9 mouse cellular contexts compared by ENCODE assay signal in genomic region chr3:27371276-27371621, GRCm38 (mm10). TPM values are rescaled to one million over a fixed set of nuclear protein-coding genes. Genes with fewer than 3 reads are reported as not detected.
DNase-seq lines count a peak whose midpoint lies in the region; ATAC-seq and TF ChIP-seq lines count a peak whose summit lies in the region.
"Had no signal": no experiment of that assay in that cellular context is flagged by ENCODE, and none has a peak within 500 bp of the region (broad histone marks: within the 10 kb centered on the region; RNA-seq: fewer than 3 reads in every experiment).

Gene Ghsr, plus strand, starts transcription at chr3:27371351.

- peak within 1 kb of the TSS; percentile 34 for H3K4me3 ChIP-seq in heart, embryonic 13.5 days
- H3K4me3 ChIP-seq in ES-Bruce4 (ENCODE audit: low read depth, low read length) = peak within 1 kb of the TSS; percentile 45
- peak within 1 kb of the TSS; percentile 48 for H3K4me3 ChIP-seq in forebrain, embryonic 16.5 days (replicated peaks; ENCODE audit: low read length)
- peak within 1 kb of the TSS; percentile 47 for H3K4me3 ChIP-seq in midbrain, embryonic 13.5 days (replicated peaks)

- H3K4me2 ChIP-seq in heart, embryonic 13.5 days = peak within 1 kb of the TSS; percentile 57
- peak within 1 kb of the TSS; percentile 94 for H3K4me2 ChIP-seq in forebrain, embryonic 16.5 days (ENCODE audit: low read length)
- H3K4me2 ChIP-seq in midbrain, embryonic 13.5 days (replicated peaks) = peak within 1 kb of the TSS; percentile 92

- intact Hi-C loops in heart, postnatal 10 days (cut with DNase I) = no loop called here

- TF ChIP-seq EP300 in ES-Bruce4 (IDR thresholded peaks at IDR 0.05; ENCODE audit: insufficient read depth, low read depth, low read length) = no peak

- no peaks in the 10 kb centered on the region for H3K36me3 ChIP-seq in heart, embryonic 13.5 days
- no peaks in the 10 kb centered on the region for H3K36me3 ChIP-seq in ES-Bruce4 (ENCODE audit: control insufficient read depth, insufficient read depth, low read length, poor library complexity, severe bottlenecking)
- H3K36me3 ChIP-seq in forebrain, embryonic 16.5 days (ENCODE audit: control insufficient read depth, insufficient read depth) = no peaks in the 10 kb centered on the region
- H3K36me3 ChIP-seq in midbrain, embryonic 13.5 days = no peaks in the 10 kb centered on the region

- WGBS in heart, embryonic 13.5 days = under 1% methylated on average over 15 of the region's 19 CpGs
- WGBS in forebrain, embryonic 16.5 days = 1% methylated on average over 18 of the region's 19 CpGs
- under 1% methylated on average over 19 of the region's 19 CpGs for WGBS in midbrain, embryonic 13.5 days

- peaks cover 11% of the 10 kb centered on the region for H3K4me1 ChIP-seq in heart, embryonic 13.5 days
- no peaks in the 10 kb centered on the region for H3K4me1 ChIP-seq in ES-Bruce4 (ENCODE audit: control insufficient read depth, insufficient read depth, low read length)
- H3K4me1 ChIP-seq in forebrain, embryonic 16.5 days (replicated peaks; ENCODE audit: control insufficient read depth, insufficient read depth, low read length) = peaks cover 16% of the 10 kb centered on the region
- peaks cover 19% of the 10 kb centered on the region for H3K4me1 ChIP-seq in midbrain, embryonic 13.5 days (replicated peaks)

- H3K9ac ChIP-seq in heart, embryonic 13.5 days = no peak within 1 kb of the TSS
- no peak within 1 kb of the TSS for H3K9ac ChIP-seq in ES-Bruce4 (ENCODE audit: low read depth, poor library complexity, severe bottlenecking)
- H3K9ac ChIP-seq in forebrain, embryonic 16.5 days (replicated peaks; ENCODE audit: low read depth, low read length) = peak within 1 kb of the TSS; percentile 46
- H3K9ac ChIP-seq in midbrain, embryonic 13.5 days (replicated peaks) = peak within 1 kb of the TSS; percentile 52

- ATAC-seq in heart, embryonic 13.5 days (ENCODE audit: extremely low read depth, insufficient number of reproducible peaks, low FRiP score, low TSS enrichment) = no peak
- peak; percentile 69 for ATAC-seq in forebrain, embryonic 16.5 days
- ATAC-seq in midbrain, embryonic 13.5 days = peak; percentile 77

- TF ChIP-seq CTCF in ES-Bruce4 (IDR thresholded peaks at IDR 0.05; ENCODE audit: low read depth, low read length) = no peak

- no peaks in the 10 kb centered on the region for H3K9me3 ChIP-seq in heart, embryonic 13.5 days
- no peaks in the 10 kb centered on the region for H3K9me3 ChIP-seq in ES-Bruce4 (replicated peaks; ENCODE audit: control insufficient read depth, insufficient read depth, low read length, poor library complexity, severe bottlenecking)
- no peaks in the 10 kb centered on the region for H3K9me3 ChIP-seq in forebrain, embryonic 16.5 days (ENCODE audit: control insufficient read depth, low read length)
- H3K9me3 ChIP-seq in midbrain, embryonic 13.5 days = no peaks in the 10 kb centered on the region

- no peak within 1 kb of the TSS for H3K27ac ChIP-seq in heart, embryonic 13.5 days (replicated peaks)
- H3K27ac ChIP-seq in ES-Bruce4 (ENCODE audit: insufficient read depth, low read length) = no peak within 1 kb of the TSS
- H3K27ac ChIP-seq in forebrain, embryonic 16.5 days (ENCODE audit: low read length) = no peak within 1 kb of the TSS
- no peak within 1 kb of the TSS for H3K27ac ChIP-seq in midbrain, embryonic 13.5 days

- DNase-seq in heart, postnatal 10 days = no peak
- no peak for DNase-seq in urinary bladder, postnatal 36 days (ENCODE audit: low spot score in 2 of 2)
- DNase-seq in spleen, postnatal 4 days (ENCODE audit: low spot score in 2 of 2) = no peak
- DNase-seq in kidney, postnatal 4 days = no peak

- TF ChIP-seq POLR2A in ES-Bruce4 (IDR thresholded peaks at IDR 0.05; ENCODE audit: insufficient read depth, low read length) = no peak

- peaks cover 75% of the 10 kb centered on the region for H3K27me3 ChIP-seq in heart, embryonic 13.5 days (replicated peaks)
- peaks cover 5% of the 10 kb centered on the region for H3K27me3 ChIP-seq in ES-Bruce4 (ENCODE audit: control insufficient read depth, insufficient read depth, low read length, poor library complexity, severe bottlenecking)
- peaks cover 45% of the 10 kb centered on the region for H3K27me3 ChIP-seq in forebrain, embryonic 16.5 days (replicated peaks; ENCODE audit: control insufficient read depth, insufficient read depth, low read length)
- H3K27me3 ChIP-seq in midbrain, embryonic 13.5 days = peaks cover 62% of the 10 kb centered on the region

RNA-seq across cellular contexts. Expression of gene Ghsr, which starts in this region (rescaled TPM):
- not detected in 2 replicates for polyA plus RNA-seq in heart, embryonic 13.5 days (2015; fragmentation: Nextera tagmentation; extraction: Ambion mirVana)
- not detected for total RNA-seq in heart, postnatal 10 days (2021)
- not detected in 2 replicates for polyA plus RNA-seq in ES-Bruce4 (2011; ENCODE audit: insufficient read depth, insufficient read length, low read depth, missing spikeins)
- polyA plus RNA-seq in forebrain, embryonic 16.5 days (2015; fragmentation: Nextera tagmentation; extraction: Ambion mirVana) = 0.05 and 0.09 TPM in 2 replicates
- polyA plus RNA-seq in midbrain, embryonic 13.5 days (2015; fragmentation: Nextera tagmentation; extraction: Ambion mirVana) = 0.13 and 0.27 TPM in 2 replicates
- polyA plus RNA-seq: liver, embryonic 16.5 days had no signal

Comparison
In these comparisons a context has a peak if more than half of its experiments do, and no peak if none do; other contexts are left out.
1. Peak in ATAC-seq, H3K4me3 ChIP-seq, H3K9ac ChIP-seq and H3K4me2 ChIP-seq in forebrain, embryonic 16.5 days; RNA of the gene not detected or under 1 TPM.
2. Peak in ATAC-seq, H3K4me3 ChIP-seq, H3K9ac ChIP-seq and H3K4me2 ChIP-seq in midbrain, embryonic 13.5 days; RNA of the gene not detected or under 1 TPM.